31 mouse cellular contexts compared by ENCODE assay signal in genomic region chr16:72256388-72256787, GRCm38 (mm10). TPM values are rescaled to one million over a fixed set of nuclear protein-coding genes. Genes with fewer than 3 reads are reported as not detected.
"Had no signal": no experiment of that assay in that cellular context is flagged by ENCODE, and none has a peak within 500 bp of the region (broad histone marks: within the 10 kb centered on the region; RNA-seq: fewer than 3 reads in every experiment).

No protein-coding gene starts in this region.

- DNase-seq: cerebellum, adult 2 months; cerebellum, adult 8-10 months; cerebellum, adult 9-10 months; cerebellum, adult 9-11 months; cerebellum, postnatal 10 days; cerebellum, postnatal 14 days; cerebellum, postnatal 25 days; cerebellum, postnatal 36 days; embryo, embryonic 11 days; forebrain, postnatal 0 days; gastrocnemius, adult 2 months; gastrocnemius, postnatal 10 days; gastrocnemius, postnatal 14 days; gastrocnemius, postnatal 25 days; gastrocnemius, postnatal 36 days; heart, adult 11 months; heart, adult 18-20 months; heart, adult 2 months had no signal

- H3K36me3 ChIP-seq: embryonic facial prominence, embryonic 10.5 days; embryonic facial prominence, embryonic 12.5 days; embryonic facial prominence, embryonic 13.5 days; embryonic facial prominence, embryonic 15.5 days; forebrain, embryonic 10.5 days; forebrain, embryonic 12.5 days; forebrain, embryonic 15.5 days had no signal

- H3K4me3 ChIP-seq: embryonic facial prominence, embryonic 10.5 days; embryonic facial prominence, embryonic 12.5 days; embryonic facial prominence, embryonic 13.5 days; embryonic facial prominence, embryonic 15.5 days; erythroblast, embryonic 14.5 days; forebrain, embryonic 10.5 days; forebrain, embryonic 12.5 days; forebrain, embryonic 13.5 days; forebrain, embryonic 15.5 days; gastrocnemius, adult 2 months; heart, adult 2 months had no signal

- H3K4me1 ChIP-seq: embryonic facial prominence, embryonic 10.5 days; embryonic facial prominence, embryonic 12.5 days; embryonic facial prominence, embryonic 13.5 days; embryonic facial prominence, embryonic 15.5 days; forebrain, embryonic 12.5 days; forebrain, embryonic 13.5 days; forebrain, embryonic 15.5 days had no signal

- H3K4me2 ChIP-seq: embryonic facial prominence, embryonic 12.5 days; embryonic facial prominence, embryonic 13.5 days; embryonic facial prominence, embryonic 15.5 days; forebrain, embryonic 12.5 days; forebrain, embryonic 13.5 days; forebrain, embryonic 15.5 days had no signal

- H3K9me3 ChIP-seq: embryonic facial prominence, embryonic 10.5 days; embryonic facial prominence, embryonic 12.5 days; embryonic facial prominence, embryonic 13.5 days; embryonic facial prominence, embryonic 15.5 days; forebrain, embryonic 10.5 days; forebrain, embryonic 12.5 days; forebrain, embryonic 13.5 days; forebrain, embryonic 15.5 days had no signal

- H3K27ac ChIP-seq: embryonic facial prominence, embryonic 10.5 days; embryonic facial prominence, embryonic 12.5 days; embryonic facial prominence, embryonic 13.5 days; embryonic facial prominence, embryonic 15.5 days; forebrain, embryonic 10.5 days; forebrain, embryonic 12.5 days; forebrain, embryonic 13.5 days; forebrain, embryonic 15.5 days; gastrocnemius, adult 2 months; heart, adult 2 months had no signal

- H3K9ac ChIP-seq: embryonic facial prominence, embryonic 12.5 days; embryonic facial prominence, embryonic 13.5 days; embryonic facial prominence, embryonic 15.5 days; forebrain, embryonic 12.5 days; forebrain, embryonic 13.5 days; forebrain, embryonic 15.5 days; forebrain, postnatal 0 days had no signal

- ATAC-seq: forebrain, embryonic 13.5 days; forebrain, embryonic 14.5 days; forebrain, embryonic 15.5 days; forebrain, embryonic 16.5 days; forebrain, postnatal 0 days had no signal

- H3K27me3 ChIP-seq: embryonic facial prominence, embryonic 12.5 days; embryonic facial prominence, embryonic 13.5 days; embryonic facial prominence, embryonic 15.5 days; forebrain, embryonic 12.5 days; forebrain, embryonic 13.5 days; forebrain, embryonic 15.5 days had no signal

RNA-seq across cellular contexts. Expression of gene Robo1, which starts 51.7 kb away (rescaled TPM):
- total RNA-seq: common myeloid progenitor, adult 5-6 weeks; granulocyte monocyte progenitor cell, adult 5-6 weeks had no signal
- polyA plus RNA-seq: erythroblast, embryonic 14.5 days had no signal
